Mouse (Mus musculus) hindbrain, postnatal 0 days (tissue): ENCODE measurements at regions not wholly inside any gene's neighbourhood (a gene's known extent, or its start where the extent isn't known, plus 50 kb on each side); places are given as distances from the start of the nearest gene placed in this dataset.

ENCODE experiments used
- ATAC-seq: fragments of 200-750 bp; cut with Nextera tagmentation; 2 replicates; pipeline ENCODE4 v1.8.0; 2017; ENCODE audit warnings: mild to moderate bottlenecking, moderate TSS enrichment, moderate library complexity
- DNase-seq: peaks from one replicate; pipeline ENCODE4 v3.0.0-alpha.2; 2015; ENCODE audit warnings: low spot score
- H3K27ac ChIP-seq: fragments of 300-500 bp; sonication (generic); 2 replicates; pipeline ENCODE4 v1.5.1; 2014; ENCODE audit warnings: mild to moderate bottlenecking
- H3K27me3 ChIP-seq: fragments of 300-500 bp; sonication (generic); 2 replicates; pipeline ENCODE4 v1.6.1; 2014; ENCODE audit warnings: low read length, mixed read lengths; ENCODE audit not compliant: insufficient read depth
- H3K36me3 ChIP-seq: fragments of 300-500 bp; sonication (generic); 2 replicates; pipeline ENCODE4 v1.6.1; 2014; ENCODE audit warnings: low read length, mixed read lengths; ENCODE audit not compliant: insufficient read depth
- H3K4me1 ChIP-seq: fragments of 300-500 bp; sonication (generic); 2 replicates; pipeline ENCODE4 v1.6.1; 2014; ENCODE audit warnings: antibody characterized with exemption, low read length, mixed read lengths; ENCODE audit not compliant: insufficient read depth
- H3K4me2 ChIP-seq: fragments of 300-500 bp; sonication (generic); 2 replicates; pipeline ENCODE4 v1.6.1; 2014; ENCODE audit warnings: low read depth, mild to moderate bottlenecking, low read length, moderate library complexity, mixed read lengths
- H3K4me3 ChIP-seq: fragments of 300-500 bp; sonication (generic); 2 replicates; pipeline ENCODE4 v1.5.1; 2014; ENCODE audit warnings: low read length
- H3K9ac ChIP-seq: fragments of 300-500 bp; sonication (generic); replicated peaks from 2 replicates; pipeline ENCODE4 v1.6.1; 2014; ENCODE audit warnings: mild to moderate bottlenecking, low read length, moderate library complexity, mixed read lengths
- H3K9me3 ChIP-seq: fragments of 300-500 bp; sonication (generic); 2 replicates; pipeline ENCODE4 v1.6.1; 2016; ENCODE audit warnings: low read length, mixed read lengths
- CTCF ChIP-seq: IDR thresholded peaks from 2 replicates; pipeline ENCODE4 v1.5.1; 2016; ENCODE audit warnings: antibody characterized with exemption, control low read depth, low read depth
- WGBS: fragments of 180-500 bp; shearing (Covaris S2); extraction: QIAGEN DNeasy Blood & Tissue Kit; methylation state at CpG from one replicate; pipeline ENCODE4 v1.1.7; 2014; 5-methylcytosine and 5-hydroxymethylcytosine counted together

DNA sequence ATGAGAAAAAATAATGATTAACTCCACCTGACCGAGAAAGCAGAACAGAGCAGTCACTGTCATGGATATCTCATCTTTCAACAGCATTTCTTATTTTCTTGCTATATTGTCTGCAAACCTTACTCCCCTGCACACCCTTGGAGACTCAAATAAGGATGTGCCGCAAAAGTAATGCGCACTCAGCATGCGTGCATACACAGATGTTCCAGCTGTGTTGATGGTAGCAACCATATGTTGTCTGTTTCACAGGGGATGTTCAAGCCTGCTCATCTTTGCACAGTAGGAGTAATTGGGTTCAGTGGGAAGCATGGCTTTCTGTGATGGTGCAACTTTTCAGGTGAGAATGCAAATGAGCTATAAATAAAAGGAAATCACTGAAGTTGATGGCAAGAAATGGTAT lies 1182.9 kb upstream of the Manea start:
- Histone ChIP-seq H3K9ac (no peak overlapping the region), H3K27me3 (no peaks in the 10 kb centered on the region), H3K4me1 (no peaks in the 10 kb centered on the region), H3K9me3 (no peaks in the 10 kb centered on the region), H3K27ac (no peak overlapping the region), H3K36me3 (no peaks in the 10 kb centered on the region), H3K4me3 (no peak overlapping the region), H3K4me2 (no peak overlapping the region)
- ATAC-seq = no peak
- no peak for TF ChIP-seq CTCF
- DNase-seq = no peak
- WGBS = 72% methylated on average over 4 of the region's 4 CpGs

DNA sequence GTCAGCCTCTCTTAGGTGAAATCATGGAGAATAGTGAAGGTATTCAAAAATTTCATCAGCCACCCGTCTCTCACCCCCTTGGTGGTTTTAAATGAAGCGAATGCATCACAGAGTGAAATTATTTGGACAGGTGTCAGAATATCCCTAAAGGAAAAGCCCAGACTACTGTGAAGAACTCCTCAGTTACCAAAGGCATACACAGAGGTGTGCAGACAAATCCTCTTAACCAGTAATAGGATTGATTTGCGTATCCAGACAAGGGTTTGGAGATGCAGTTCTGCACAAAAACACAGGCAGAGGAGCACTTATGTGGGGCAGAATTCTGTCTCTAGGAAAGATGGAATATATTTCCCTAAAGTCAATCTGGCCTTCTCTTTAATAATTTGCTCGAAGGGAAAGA lies 1173.6 kb upstream of the Manea start:
- 74% methylated on average over 4 of the region's 4 CpGs for WGBS
- no peak for TF ChIP-seq CTCF
- Histone ChIP-seq H3K27ac (no peak overlapping the region), H3K4me2 (no peak overlapping the region), H3K9ac (no peak overlapping the region), H3K9me3 (no peaks in the 10 kb centered on the region), H3K27me3 (no peaks in the 10 kb centered on the region), H3K36me3 (no peaks in the 10 kb centered on the region), H3K4me1 (no peaks in the 10 kb centered on the region), H3K4me3 (no peak overlapping the region)
- ATAC-seq (no peak), DNase-seq (no peak)

GRCm38 (mm10) chr4:27504829-27505804 lies 1158.4 kb upstream of the Manea start:
- H3K9me3 ChIP-seq = no peaks in the 10 kb centered on the region
- ATAC-seq (peak; percentile 92), DNase-seq (peak; percentile 55)
- no peak overlapping the region for H3K4me3 ChIP-seq
- H3K36me3 ChIP-seq = no peaks in the 10 kb centered on the region
- peak overlapping the region; percentile 5; the same call in 1 of the 2 replicates for H3K4me2 ChIP-seq
- peak overlapping the region; percentile 42; the same call in 1 of the 2 replicates for H3K27ac ChIP-seq
- WGBS = 39% methylated on average over 14 of the region's 14 CpGs
- TF ChIP-seq CTCF = no peak
- no peaks in the 10 kb centered on the region; the same call in 1 of the 2 replicates for H3K4me1 ChIP-seq
- H3K27me3 ChIP-seq = no peaks in the 10 kb centered on the region
- no peak overlapping the region for H3K9ac ChIP-seq

GRCm38 (mm10) chr4:27497926-27498325 lies 1151.2 kb upstream of the Manea start:
- Histone ChIP-seq H3K4me1 (no peaks in the 10 kb centered on the region), H3K9ac (no peak overlapping the region), H3K4me2 (no peak overlapping the region), H3K4me3 (no peak overlapping the region), H3K36me3 (no peaks in the 10 kb centered on the region), H3K27ac (no peak overlapping the region), H3K9me3 (no peaks in the 10 kb centered on the region), H3K27me3 (no peaks in the 10 kb centered on the region)
- DNase-seq (no peak), ATAC-seq (no peak)
- TF ChIP-seq CTCF = no peak
- 67% methylated on average over 1 of the region's 1 CpGs for WGBS

GRCm38 (mm10) chr4:27497274-27497673 lies 1150.6 kb upstream of the Manea start:
- no peak overlapping the region for H3K9ac ChIP-seq
- no peak for DNase-seq
- no peaks in the 10 kb centered on the region for H3K27me3 ChIP-seq
- H3K4me3 ChIP-seq = no peak overlapping the region
- H3K36me3 ChIP-seq = no peaks in the 10 kb centered on the region
- ATAC-seq = no peak
- TF ChIP-seq CTCF = no peak
- no peak overlapping the region for H3K27ac ChIP-seq
- no peaks in the 10 kb centered on the region for H3K9me3 ChIP-seq
- H3K4me1 ChIP-seq = no peaks in the 10 kb centered on the region
- H3K4me2 ChIP-seq = no peak overlapping the region
- WGBS = 79% methylated on average over 1 of the region's 1 CpGs

DNA sequence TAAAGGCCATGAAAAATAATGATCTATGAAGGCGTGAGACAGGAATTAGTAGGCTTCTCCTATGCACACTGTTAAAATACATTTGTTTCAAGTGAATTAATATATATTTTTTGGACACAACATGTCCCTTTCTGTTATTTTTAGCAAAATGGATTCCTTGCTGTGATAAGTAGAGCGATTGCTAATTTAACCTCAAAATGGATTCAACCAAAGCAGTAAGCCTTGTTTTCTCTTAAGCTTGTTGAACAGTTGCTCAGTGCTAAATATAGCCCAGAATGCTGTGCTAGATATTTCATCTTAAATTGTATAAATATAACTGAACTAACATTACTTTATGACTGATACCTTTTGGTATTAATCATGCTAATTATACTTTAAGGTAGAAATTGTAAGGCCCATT lies 1144.6 kb upstream of the Manea start:
- no peaks in the 10 kb centered on the region for H3K27me3 ChIP-seq
- no peak overlapping the region for H3K4me2 ChIP-seq
- H3K27ac ChIP-seq = no peak overlapping the region
- H3K36me3 ChIP-seq = no peaks in the 10 kb centered on the region
- no peaks in the 10 kb centered on the region for H3K9me3 ChIP-seq
- TF ChIP-seq CTCF = no peak
- no peak for ATAC-seq
- H3K9ac ChIP-seq = no peak overlapping the region
- no peak overlapping the region for H3K4me3 ChIP-seq
- H3K4me1 ChIP-seq = no peaks in the 10 kb centered on the region
- 90% methylated on average over 2 of the region's 2 CpGs for WGBS
- no peak for DNase-seq

- no peak for TF ChIP-seq CTCF
- Histone ChIP-seq H3K27ac (no peak overlapping the region), H3K9me3 (no peaks in the 10 kb centered on the region), H3K4me3 (no peak overlapping the region), H3K4me1 (no peaks in the 10 kb centered on the region), H3K36me3 (no peaks in the 10 kb centered on the region), H3K27me3 (no peaks in the 10 kb centered on the region), H3K4me2 (no peak overlapping the region), H3K9ac (no peak overlapping the region)
- no peak for ATAC-seq
- 89% methylated on average over 4 of the region's 4 CpGs for WGBS
- peak; percentile 58 for DNase-seq
These were observed 1103.2 kb upstream of the Manea start for GRCm38 (mm10) chr4:27449901-27450300.
